Mouse (Mus musculus): ENCODE measurements at regions not wholly inside any gene's neighbourhood (a gene's known extent, or its start where the extent isn't known, plus 50 kb on each side); places are given as distances from the start of the nearest gene placed in this dataset.

- no peak for TF ChIP-seq CTCF (IDR thresholded peaks at IDR 0.05; ENCODE audit: borderline replicate concordance, extremely low read depth, insufficient read depth, insufficient read length)
- no peak for TF ChIP-seq POLR2A (IDR thresholded peaks at IDR 0.05; ENCODE audit: borderline replicate concordance, extremely low read depth, insufficient read depth, insufficient read length, poor library complexity, severe bottlenecking)
Observed at GRCm38 (mm10) chr12:68458196-68458595, 700.8 kb downstream of the Rps29 start.

Data from brain, embryonic 14.5 days (tissue).